Mouse (Mus musculus) thymus, postnatal 14 days (tissue): ENCODE results near the gene Efnb1.
A peak's percentile ranks its signal among the peaks of the same experiment; 100 is the strongest.
"Not testable (repeated sequence)": the region's sequence is repeated elsewhere in the genome, so short reads cannot be mapped to it uniquely, and the experiment has no call there.

Experiments used
- DNase-seq: peaks from one replicate; pipeline ENCODE4 v3.0.0; 2021

Gene Efnb1

DNA sequence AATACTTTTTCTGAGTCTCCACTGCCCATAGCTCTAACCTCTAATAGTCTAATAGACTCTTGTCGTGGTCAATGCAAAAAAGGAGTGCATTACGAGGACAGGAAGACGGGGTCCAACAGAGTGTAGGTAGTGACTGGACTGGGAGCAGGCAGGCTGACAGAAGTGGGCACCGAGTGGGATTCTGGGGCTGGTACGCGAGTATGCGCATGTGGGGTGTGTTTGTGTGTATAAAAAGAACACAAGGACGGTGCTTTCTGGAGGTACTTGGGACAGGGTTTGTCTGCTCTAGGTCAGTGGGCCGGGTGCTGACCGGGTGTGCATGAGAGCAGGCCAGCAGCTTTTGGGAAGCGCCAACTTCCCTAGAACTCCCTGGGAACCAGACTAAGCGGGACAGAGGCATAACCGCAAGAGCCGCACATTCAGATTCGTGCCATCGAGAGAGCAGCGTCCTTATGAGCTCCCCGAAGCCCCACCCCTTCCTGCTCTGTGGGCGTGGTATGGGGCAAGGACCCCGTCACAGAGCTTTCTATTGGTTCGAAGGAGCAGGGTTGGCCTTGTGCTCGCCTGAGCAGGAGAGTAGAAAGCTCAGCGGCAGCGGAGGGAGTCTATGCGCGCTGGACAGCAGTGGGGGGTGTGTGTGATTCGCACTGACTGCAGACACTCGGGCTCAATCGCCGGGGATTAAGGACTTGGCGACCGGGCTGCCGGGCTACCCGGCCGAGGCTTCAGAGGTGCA, at the start of gene Efnb1:
Gene Efnb1, plus strand, starts transcription at position 608 of the 736 bp plus-strand sequence.
- DNase-seq, result peak; percentile 88

GRCm38 (mm10) chrX:99092704-99093103, 43.2 kb upstream of the Efnb1 start:
- no peak for DNase-seq

DNA sequence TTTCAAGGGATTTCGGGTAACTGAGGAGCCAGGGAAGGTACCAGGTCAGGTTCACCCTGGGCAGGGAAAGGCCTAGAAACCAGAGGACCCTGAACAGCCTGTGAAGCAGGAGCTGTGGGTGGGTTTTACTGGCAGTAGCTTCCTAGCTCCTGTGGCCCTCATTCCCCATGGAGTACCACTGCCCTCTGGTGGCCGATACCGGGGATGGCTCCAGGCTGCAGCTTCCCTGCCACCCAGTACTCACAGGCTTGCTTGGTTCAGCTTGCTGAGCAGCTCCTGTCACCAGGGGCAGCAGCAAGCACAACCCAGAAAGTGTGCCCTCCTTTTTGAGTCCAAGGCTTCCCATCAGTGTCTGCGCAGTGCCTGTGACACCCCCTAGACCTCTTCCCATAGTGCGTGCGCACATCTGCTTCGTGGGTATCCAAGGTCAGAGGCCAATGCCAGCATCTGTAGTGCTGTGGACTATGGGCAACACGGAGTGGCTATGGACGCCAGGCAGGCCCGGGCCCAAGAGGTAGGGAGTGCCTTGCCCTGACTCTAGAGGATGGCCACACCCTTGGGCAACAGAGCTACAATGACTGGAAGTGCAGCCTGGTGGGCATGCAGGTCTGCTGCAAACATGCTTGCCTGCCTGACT, 24.7 kb upstream of the Efnb1 start:
- not testable (repeated sequence) for DNase-seq

- no peak for DNase-seq
Observed at GRCm38 (mm10) chrX:99119510-99119909, 16.4 kb upstream of the Efnb1 start.

DNA sequence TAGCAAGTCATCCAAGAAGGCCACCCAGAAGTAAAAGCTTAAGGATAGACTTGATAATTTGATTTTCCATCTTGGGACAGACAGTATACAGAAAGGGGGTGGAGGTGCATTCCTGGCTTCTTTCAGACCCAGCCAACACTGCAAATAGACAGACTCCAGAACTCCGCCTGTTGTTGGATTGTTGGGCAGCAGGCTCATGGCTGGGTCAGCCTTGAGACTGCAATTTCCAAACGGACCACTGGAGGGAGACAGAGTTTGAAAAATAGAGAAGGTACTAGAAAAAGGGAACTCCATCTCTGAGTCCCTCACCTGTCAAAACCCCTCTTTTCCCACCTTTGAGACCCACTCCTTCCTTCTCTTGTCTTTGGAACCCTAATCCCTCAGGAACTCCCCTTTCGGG, 5.9 kb upstream of the Efnb1 start:
- DNase-seq, result peak; percentile 57

DNA sequence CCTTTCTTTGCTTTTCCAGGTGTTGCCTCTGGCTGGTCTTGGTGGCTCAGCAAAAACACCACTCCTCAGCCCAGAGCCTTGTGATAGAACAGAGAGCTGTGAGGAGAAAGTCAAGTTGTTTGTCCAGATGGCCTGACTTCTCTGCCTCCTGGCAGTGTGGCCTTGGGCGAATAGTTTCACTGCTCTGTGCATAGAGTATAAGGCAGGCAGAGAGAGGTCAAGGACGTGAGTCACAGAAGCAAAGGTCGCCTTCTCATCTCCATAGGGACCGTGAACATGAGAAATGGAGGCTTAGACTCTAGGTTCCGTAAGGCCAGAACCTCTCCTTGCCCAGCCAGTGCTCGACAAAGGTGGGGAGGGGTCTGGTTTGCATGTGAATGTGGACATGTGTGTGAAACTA, 3.4 kb upstream of the Efnb1 start:
- no peak for DNase-seq

GRCm38 (mm10) chrX:99134891-99135290, 1.0 kb upstream of the Efnb1 start:
- peak; percentile 82 for DNase-seq

DNA sequence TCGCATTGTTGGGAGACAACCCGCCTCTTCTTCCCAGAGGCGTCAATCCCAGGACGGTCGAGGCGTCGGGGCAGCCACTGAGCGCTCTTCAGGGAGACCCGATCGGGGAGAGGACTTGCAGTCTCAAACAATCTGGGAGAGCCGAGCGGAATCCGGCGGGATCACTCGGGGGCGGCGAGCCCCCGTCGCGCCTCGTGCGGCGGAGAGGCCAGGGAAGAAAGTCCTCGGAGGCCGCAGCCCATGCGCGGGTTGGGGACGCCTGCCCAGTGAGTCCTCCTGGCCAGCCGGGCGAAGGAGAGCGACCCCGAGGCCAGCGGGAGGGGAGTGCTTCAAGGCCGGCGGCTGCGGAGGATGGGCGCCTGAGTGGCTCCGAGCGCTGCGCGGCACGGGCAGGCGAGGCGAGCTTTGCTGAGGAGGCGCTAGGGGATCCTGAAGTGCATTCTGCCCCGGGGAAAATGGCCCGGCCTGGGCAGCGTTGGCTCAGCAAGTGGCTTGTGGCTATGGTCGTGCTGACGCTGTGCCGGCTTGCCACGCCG, 569 bp downstream of the Efnb1 start:
- DNase-seq, result peak; percentile 29

- DNase-seq, result no peak
Observed at GRCm38 (mm10) chrX:99137143-99137870, 1.4 kb downstream of the Efnb1 start.

DNA sequence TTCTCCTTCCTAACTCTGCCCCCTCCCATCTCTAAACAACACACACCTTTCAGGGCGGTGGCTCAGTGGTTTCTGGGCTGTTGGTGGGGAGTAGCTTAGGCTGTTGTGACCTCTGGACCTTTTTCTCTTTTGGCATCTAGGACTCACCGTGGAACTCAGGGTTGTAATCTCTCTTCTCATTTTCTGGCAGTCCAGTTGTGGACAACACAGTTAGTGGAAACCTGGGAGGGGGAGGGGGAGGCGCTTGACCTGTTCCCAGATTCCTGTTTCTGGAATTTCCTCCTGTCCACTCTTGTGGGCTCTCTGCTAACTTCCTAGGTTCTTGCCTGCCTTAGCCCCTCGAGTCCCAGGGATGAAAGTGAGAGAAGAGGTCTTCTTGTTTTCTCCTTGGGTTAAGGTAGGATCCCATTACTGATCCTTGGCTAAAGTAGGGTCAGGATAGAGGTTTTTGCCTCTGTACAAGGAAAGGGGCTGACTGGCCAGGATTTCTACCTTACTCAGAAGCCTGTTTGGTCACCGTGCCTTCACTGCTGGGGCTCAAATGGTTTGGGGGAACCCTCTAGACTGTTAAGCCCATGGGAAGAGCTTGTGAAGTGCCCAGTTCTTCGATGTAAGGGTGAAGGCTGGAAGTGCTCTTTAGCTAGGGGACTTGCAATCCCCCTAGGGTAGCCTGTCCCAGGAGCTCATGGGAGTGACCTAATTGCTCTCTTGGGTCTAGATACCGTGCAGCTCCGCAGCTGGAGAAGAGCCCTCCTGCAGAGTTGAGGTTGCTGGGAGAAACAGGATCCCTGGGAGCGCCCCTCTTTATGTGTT, 2.2 kb downstream of the Efnb1 start:
- no peak for DNase-seq

GRCm38 (mm10) chrX:99141079-99141478, 5.1 kb downstream of the Efnb1 start:
- no peak for DNase-seq

DNA sequence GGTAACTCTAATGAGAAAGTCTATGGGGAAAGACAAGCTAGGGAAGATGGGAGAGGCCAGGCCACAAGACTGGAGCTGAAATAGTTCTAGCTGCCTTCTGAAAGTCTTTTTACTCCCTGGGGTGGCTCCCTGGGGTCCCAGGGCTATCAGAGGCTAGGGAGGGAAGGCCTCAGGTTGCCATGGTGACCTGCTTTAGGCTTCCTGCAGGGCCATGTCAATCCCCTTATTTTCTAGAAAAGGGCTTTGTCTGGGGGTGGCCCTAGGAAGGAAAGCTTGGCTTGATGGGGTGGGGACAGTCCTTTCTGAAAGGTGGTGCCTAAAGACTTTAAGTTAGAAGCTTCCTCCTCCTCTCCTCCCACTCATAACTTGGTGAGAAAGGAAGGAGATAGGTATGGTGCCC, 6.0 kb downstream of the Efnb1 start:
- no peak for DNase-seq

DNA sequence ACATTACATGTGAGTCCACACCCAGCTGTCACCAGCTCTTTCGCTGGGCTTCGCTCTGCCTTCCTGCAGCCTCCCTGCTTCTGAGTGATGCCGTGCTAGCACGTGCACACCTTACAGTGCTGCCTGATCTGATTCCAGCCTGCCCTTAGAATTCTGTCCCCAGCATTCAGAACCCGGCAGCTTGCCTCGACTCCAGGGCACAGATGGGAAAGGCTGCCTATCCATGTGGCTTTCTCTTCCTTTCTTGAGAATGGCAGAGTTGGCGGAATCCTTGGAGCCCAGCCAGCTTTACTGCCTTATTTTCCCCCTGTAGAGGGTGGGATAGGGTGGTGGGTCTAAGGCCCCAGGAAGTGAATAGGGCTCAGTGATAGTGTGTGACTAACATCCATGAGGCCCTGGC, 9.6 kb downstream of the Efnb1 start:
- no peak for DNase-seq

GRCm38 (mm10) chrX:99148061-99148905, 12.4 kb downstream of the Efnb1 start:
- no peak for DNase-seq

- no peak for DNase-seq
Observed at GRCm38 (mm10) chrX:99149047-99149446, 13.1 kb downstream of the Efnb1 start.

GRCm38 (mm10) chrX:99149900-99150299, 14.0 kb downstream of the Efnb1 start:
- no peak for DNase-seq

- no peak for DNase-seq
Observed at GRCm38 (mm10) chrX:99150712-99151111, 14.8 kb downstream of the Efnb1 start.

DNA sequence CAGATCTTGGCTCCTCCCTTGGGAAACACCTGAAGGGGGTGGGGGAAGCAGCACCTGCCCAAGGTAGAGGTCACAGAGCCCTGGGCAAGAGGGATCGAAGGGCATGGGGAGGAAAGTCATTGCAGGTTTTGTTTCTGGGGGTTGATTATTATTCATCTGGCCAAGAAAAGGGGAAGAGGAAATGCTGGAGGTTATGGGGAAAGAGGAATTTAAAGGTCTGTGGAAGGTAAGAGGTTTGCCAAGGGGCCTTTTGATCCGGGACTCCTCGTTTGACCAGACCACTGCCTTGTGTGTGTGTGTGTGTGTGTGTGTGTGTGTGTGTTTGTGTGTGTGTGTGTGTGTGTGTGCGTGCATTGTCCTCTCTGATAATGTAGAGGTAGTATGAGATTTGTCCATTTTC, 15.5 kb downstream of the Efnb1 start:
- DNase-seq, result no peak

DNA sequence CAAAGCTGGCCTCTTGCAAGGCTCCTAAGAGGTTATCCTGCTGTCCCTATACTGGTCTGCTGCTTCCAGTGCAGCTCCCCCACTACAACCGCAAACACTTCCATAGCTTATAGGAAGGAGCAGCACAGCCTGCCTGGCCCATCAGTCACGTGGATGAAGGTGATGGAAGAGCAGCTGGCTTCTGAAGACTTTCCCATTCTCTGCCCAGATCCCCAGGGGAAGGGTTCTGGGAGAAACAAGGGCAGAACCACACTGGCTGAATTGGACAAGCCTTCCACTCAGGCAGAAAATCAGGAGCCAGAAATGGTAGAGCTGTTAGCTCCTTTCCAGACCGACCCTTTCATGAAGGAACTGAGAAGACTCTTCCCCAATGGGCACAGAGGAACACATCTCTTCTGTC, 16.2 kb downstream of the Efnb1 start:
- no peak for DNase-seq

DNA sequence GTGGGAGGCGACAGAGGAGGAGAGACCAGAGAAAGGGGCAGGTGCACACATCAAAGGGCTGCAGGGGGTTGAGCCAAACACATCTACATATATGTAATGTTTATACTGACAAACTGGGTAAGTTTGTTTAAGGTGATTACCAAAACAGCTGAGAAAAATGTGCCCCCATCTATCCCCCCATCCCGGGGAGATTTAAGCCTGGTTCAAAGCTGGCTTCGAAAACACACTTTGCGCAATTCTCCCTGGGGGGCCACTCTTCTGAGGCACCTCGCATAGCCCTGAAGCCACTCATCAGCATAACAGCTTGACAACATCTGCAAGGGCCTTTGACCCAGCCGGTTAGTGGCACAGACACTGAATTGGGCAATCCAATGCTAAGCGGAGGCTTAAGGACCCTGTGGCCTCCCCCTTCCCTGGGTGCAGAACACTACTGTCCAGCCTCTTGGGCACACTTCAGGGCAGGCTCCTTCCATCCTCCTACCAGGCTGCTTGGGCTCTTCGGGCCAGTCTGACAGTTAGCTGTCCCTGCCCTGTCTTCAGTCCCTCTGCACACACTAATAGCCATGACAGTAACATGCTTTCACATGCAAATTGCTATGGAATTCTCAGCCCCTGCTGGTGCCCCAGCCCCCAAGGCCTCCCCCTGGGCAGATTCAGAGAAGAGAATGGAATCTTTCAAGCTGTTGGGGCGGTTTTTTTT, 16.8 kb downstream of the Efnb1 start:
- DNase-seq, result no peak

DNA sequence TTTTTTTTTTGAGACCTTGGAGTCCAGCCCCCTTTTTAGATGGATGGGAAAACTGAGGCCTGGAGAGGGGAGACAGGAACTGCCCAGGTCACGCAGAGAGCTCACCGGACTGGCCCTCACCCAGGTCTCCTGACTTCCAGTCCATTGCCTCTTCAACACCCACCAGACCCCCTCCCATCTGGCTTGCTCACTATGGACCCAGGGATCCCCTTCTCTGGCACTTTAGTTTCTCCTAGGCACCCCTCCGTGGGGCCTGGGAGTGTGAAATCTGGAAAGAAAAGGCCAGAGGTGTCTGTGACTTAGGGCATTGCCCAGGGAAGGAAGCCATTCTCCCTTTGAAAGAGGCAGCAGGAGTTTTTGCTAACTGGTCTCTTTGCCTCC, 17.3 kb downstream of the Efnb1 start:
- DNase-seq, result no peak
